Mouse (Mus musculus): ENCODE data around the gene Rmdn3.

GRCm38 (mm10) chr2:119145199-119145598 lies 11.6 kb downstream of the Rmdn3 start:
- TF ChIP-seq GATA1 (IDR thresholded peaks at IDR 0.05; ENCODE audit: borderline replicate concordance, low read length) (no peak), FLI1 (IDR thresholded peaks at IDR 0.05; ENCODE audit: low read length) (no peak)

Measured in megakaryocyte, embryonic 14.5 days (primary cell).